Mouse (Mus musculus) Muller cell, postnatal 12 days (primary cell): ENCODE measurements around the gene Gsdmc4.
A peak's percentile ranks its signal among the peaks of the same experiment; 100 is the strongest.
"Not testable (repeated sequence)": the region's sequence is repeated elsewhere in the genome, so short reads cannot be mapped to it uniquely, and the experiment has no call there.

Source experiments
- DNase-seq: peaks from one replicate; pipeline ENCODE4 v3.0.0-alpha.2; 2015; ENCODE audit errors: inconsistent ontology term

Gene Gsdmc4

DNA sequence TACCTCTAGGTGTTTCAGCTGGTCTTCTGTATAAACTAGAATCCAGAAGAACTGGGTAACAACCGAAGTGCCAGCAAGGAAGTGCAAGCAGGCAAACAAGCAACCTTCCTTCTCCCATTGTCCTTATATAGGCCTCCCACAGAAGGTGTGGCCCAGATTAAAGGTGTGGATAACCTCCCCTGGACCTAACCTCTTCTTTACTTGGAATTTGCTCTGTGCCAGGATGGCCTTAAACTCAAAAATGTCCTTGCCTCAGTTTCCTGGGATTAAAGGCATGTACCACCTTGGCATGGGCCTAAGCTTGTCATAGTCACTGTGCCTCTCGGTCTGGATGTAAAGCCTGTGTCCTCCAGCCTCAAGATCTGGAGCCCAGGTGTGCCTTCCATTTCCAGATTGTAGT lies at the start of gene Gsdmc4:
Gene Gsdmc4, minus strand, starts transcription at position 101 of the 400 bp plus-strand sequence.
- not testable (repeated sequence) for DNase-seq

- no peak for DNase-seq
Measured at GRCm38 (mm10) chr15:63960542-63960941, 48.4 kb upstream of the Gsdmc4 start.

DNA sequence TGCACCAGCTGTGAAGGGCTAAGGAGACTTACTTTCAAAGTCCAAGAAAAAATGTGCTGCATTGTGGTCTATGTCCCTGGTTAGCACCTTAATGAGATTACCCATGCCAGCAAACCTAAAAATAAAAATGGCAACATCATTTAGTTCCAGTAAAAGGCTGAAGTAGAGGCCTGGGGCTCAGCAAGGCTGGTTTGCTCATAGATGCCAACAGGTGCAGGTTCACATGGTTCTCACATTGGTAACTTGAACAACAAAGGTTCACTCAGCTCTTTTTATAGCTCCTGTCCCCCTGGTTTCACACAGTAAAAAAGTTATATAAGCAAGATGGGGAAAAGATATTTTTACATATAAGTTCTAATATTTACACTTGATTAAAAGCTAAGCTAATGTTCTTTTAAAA lies 45.5 kb upstream of the Gsdmc4 start:
- DNase-seq = no peak

- DNase-seq = no peak
Measured at GRCm38 (mm10) chr15:63953256-63953655, 41.2 kb upstream of the Gsdmc4 start.

DNA sequence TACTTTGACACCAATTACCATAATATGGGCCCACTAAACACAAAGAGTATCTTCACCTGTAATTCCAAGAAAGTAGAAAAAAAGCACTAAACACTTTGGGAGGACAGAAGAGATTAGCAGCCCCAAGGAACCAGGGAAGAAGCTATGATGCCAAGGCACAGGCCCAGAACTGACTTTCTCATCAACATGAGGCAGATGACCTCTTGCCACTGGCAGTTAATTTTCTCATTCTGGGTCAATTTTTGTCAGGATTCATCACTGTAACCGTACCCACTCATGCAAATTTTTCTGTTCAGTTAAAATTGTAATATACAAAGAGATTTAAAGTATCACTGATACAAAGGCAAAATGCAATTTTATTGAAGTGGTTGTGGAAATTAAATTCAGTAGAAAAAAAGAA lies 29.1 kb upstream of the Gsdmc4 start:
- DNase-seq = no peak

DNA sequence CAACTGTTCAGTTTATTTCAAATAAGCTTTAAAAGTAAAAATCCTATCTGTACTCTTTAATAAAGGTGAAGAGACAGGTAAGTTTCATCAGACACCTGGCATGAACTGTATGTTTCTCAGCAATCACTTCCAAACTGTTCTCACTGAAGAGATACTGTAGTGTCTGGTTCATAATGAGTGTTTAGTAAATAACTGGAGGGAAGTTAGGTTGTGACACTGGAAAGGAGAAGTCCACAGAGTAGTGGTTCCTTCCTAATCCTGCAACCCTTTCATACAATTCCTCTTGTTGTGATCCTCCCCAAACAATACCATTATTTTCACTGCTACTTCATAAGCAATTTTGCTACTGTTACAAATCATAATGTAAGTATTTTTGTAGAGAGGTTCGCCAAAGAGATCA lies 20.6 kb upstream of the Gsdmc4 start:
- DNase-seq = no peak

GRCm38 (mm10) chr15:63931404-63931803 lies 19.3 kb upstream of the Gsdmc4 start:
- no peak for DNase-seq

DNA sequence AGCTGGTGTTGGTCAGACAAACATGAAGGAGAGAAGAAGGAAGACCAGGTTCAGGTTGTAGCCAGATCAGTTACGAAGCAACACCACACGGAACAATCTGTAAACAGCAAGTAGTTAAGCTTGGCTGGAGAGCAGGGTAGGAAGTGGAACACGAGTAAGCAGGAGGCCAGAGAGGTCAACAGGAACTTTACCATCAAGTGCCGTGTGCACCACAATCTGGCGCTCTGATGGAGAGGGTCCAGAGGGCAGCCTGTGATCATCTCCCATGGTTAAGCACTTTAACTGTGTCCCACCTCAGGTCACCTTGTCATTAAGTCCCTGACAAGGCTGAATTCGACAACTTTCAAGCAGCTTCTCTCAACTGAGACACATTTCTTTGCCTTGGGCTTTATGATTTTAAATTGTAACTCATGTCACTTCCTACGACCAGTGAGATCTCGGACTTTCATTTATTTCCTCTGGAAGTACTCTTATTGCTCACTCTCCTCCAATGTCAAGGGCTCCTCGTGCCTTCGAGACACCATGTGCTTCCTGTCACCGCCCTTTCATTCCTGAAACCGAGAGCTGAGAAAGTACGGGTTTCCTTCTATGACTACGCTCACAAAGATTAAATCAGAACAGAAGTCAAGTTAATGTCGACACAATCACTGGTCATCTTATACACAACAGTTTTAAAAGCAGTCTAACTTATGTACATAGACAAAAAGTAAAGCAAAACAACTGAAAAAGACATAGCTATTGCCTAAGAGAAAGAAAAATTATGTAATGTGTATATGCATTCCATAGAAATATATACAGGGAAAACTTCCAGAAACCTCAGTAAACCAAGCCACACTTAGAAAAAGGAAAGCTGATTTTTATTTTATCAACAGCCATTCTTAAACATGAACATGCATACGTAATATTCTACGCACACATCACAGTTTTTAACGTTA lies 18.3 kb upstream of the Gsdmc4 start:
- no peak for DNase-seq

DNA sequence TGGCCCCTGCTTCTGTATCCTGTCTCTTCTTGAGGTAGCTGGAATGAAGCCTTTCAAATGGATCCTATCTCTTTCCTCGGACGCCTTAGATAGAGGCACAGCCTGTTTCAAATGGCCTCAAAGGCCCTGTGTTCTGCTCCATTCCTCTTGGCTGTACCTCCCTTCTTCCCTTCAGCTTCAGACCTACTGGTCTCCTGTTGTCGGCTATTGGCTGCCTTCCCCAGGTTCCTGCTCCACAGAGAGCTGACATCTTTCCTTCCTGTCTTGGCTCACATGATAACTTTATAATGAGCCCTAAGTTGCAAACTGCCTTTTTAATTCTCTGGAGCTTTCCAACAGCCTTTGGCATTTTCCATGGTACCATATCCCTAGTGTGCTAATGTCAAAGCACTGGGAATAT lies 14.1 kb upstream of the Gsdmc4 start:
- DNase-seq = no peak

DNA sequence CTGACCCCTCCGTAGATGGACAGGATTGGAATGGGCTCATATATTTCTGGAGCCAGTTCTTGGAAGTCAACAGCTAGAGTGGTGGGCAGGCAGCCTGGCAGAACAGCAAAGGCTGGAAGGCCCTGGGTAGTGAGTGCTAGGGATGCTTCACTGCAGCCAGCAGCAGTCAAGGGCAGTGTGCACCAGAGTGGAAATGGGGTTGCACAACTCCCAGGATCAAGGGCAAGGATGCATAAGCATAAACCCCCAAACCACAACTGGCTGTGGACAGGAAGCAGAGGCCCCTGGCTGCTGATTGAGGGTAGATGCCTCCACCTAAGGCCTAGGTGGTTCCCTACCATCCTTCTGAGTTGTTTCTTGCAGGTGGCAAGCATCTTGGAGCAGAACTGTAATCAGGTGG lies 12.4 kb upstream of the Gsdmc4 start:
- peak; percentile 9 for DNase-seq

DNA sequence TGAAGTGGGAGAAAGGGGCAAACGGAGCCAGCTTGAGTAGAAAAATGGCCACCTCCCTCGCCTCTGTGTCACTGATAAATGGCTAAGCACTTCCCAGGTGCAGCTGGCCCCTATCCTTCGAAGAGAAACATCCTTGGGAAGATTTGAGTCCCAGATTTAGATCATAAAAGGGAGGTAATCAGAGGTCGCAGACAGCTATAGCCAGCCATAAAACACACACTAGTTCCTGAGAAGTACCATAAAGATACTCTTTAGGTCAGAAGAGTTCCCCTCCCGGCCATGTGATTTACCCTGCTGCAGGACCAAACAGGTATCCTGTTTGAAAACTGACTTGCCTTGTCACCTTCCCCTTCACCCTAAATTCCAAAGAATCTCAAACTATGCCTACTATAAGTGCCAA lies 9.5 kb upstream of the Gsdmc4 start:
- not testable (repeated sequence) for DNase-seq

DNA sequence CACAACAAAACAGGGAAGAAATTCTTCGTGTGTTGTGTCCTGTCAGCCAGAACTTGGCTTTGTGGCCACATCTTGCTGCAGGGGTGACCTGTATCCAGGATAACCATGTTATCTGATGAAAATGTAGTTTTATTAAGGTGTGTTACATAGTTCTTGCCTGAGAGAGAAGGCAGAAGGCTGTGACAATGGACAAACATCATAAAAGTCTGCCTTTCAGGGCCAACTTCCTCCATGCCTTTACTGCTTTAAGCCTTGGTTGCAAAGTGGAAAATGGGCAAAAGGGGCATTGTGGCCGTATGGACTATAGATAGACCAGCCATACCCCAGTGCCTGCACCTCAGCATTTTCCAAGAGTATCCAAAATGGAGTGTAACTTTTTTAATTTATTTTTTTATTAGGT lies 7.6 kb upstream of the Gsdmc4 start:
- not testable (repeated sequence) for DNase-seq

GRCm38 (mm10) chr15:63916584-63916983 lies 4.5 kb upstream of the Gsdmc4 start:
- DNase-seq = not testable (repeated sequence)

DNA sequence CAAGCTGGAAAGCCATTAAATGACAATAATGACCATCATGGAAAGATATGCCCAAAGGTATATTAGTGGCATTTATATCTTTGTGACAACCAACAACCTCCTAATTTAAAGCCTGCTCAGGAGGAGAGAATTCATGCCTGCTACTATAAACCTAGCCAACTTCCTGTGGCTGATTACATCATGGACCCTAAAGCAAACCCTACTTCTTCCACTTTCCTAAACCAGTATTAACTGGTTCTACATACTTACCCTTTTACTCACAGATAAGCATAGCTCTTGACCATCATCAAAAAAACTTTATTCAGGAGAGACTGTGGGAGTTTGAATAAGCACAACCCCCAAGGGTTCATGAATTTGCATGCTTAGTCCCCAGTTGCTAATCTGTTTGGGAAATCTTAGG lies 2.2 kb downstream of the Gsdmc4 start:
- DNase-seq = not testable (repeated sequence)

GRCm38 (mm10) chr15:63895560-63896353 lies 16.3 kb downstream of the Gsdmc4 start:
- peak; percentile 43 for DNase-seq

DNA sequence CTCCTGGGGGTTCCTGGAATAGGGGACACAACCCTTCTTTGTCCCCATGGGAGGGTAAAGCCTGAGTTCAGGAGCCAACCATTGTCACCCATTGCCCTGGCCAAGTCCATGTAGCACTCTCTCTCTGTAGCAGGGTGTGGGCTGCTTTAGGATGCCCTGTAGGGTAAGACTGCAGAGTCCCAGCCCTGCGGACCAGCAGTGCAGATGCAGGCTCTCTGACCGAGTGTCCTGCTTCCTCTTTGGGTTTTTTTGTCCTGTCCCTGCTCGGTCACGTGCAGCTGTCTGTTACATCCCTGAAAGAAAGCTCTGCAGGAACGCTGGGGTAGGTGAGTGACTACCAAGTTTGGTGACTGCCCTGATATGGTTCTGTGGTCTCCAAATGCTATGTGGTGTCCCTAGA lies 23.7 kb downstream of the Gsdmc4 start:
- DNase-seq = not testable (repeated sequence)

- DNase-seq = not testable (repeated sequence)
Measured at GRCm38 (mm10) chr15:63887949-63888348, 24.1 kb downstream of the Gsdmc4 start.

- DNase-seq = not testable (repeated sequence)
Measured at GRCm38 (mm10) chr15:63878458-63878857, 33.6 kb downstream of the Gsdmc4 start, which contains the start of gene Gsdmc3. TSS of gene Gsdmc3 (minus strand) at chr15:63878558.

DNA sequence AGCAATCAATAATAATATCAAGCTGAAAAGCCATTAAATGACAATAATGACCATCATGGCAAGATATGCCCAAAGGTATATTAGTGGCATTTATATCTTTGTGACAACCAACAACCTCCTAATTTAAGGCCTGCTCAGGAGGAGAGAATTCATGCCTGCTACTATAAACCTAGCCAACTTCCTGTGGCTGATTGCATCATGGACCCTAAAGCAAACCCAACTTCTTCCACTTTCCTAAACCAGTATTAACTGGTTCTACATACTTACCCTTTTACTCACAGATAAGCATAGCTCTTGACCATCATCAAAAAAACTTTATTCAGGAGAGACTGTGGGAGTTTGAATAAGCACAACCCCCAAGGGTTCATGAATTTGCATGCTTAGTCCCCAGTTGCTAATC lies 35.9 kb downstream of the Gsdmc4 start:
- not testable (repeated sequence) for DNase-seq

- not testable (repeated sequence) for DNase-seq
Measured at GRCm38 (mm10) chr15:63861965-63862364, 50.1 kb downstream of the Gsdmc4 start.
